8 mouse cellular contexts compared by ENCODE assay signal in the genomic region with DNA sequence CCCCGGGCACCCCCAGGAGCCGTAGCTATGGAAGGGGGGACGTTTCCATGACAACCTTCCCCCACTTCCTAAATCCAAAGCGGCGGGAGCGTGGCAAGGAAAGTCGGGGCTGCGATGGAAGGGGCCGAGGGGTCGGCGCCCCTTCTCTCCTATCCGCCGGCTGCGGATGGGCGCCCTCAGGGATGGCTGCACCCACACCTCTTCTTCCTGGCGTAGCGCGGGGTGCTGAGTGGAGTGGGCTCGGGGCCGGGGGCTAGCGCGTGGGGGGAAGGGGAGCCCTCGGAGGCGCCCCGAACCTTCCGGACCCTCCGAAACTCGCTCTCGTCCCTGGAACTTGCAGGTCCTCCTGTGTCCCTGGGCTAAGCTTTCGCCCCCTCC. TPM values are rescaled to one million over a fixed set of nuclear protein-coding genes. Genes with fewer than 3 reads are reported as not detected.
DNase-seq lines count a peak whose midpoint lies in the region; ATAC-seq lines count a peak whose summit lies in the region.

No protein-coding gene starts in this region.

- DNase-seq in frontal cortex, postnatal 14 days (ENCODE audit: low spot score in 2 of 2) = no peak
- DNase-seq in ovary, postnatal 14 days (ENCODE audit: low spot score) = peak; percentile 11
- DNase-seq in ovary, postnatal 36 days (ENCODE audit: low spot score) = no peak
- DNase-seq in left cerebral cortex, adult 9 months (ENCODE audit: low spot score in 2 of 2) = no peak
- no peak for DNase-seq in spleen, postnatal 10 days (ENCODE audit: low spot score in 2 of 2)

- H3K9me3 ChIP-seq in limb, embryonic 12.5 days = no peaks in the 10 kb centered on the region
- H3K9me3 ChIP-seq in stomach, embryonic 14.5 days (ENCODE audit: control insufficient read depth, low read depth, low read length) = no peaks in the 10 kb centered on the region

- peak overlapping the region; percentile 84 for H3K9ac ChIP-seq in limb, embryonic 12.5 days (replicated peaks)
- peak overlapping the region; percentile 61 for H3K9ac ChIP-seq in stomach, embryonic 14.5 days (replicated peaks; ENCODE audit: low read depth, low read length)

- no peaks in the 10 kb centered on the region for H3K36me3 ChIP-seq in limb, embryonic 12.5 days
- H3K36me3 ChIP-seq in stomach, embryonic 14.5 days (ENCODE audit: control insufficient read depth, insufficient read depth, low read length) = no peaks in the 10 kb centered on the region

- H3K27me3 ChIP-seq in limb, embryonic 12.5 days = peaks cover 26% of the 10 kb centered on the region
- no peaks in the 10 kb centered on the region for H3K27me3 ChIP-seq in stomach, embryonic 14.5 days (ENCODE audit: control insufficient read depth, insufficient read depth, low read length)

- H3K4me2 ChIP-seq in limb, embryonic 12.5 days = peak overlapping the region; percentile 96
- peak overlapping the region; percentile 98 for H3K4me2 ChIP-seq in stomach, embryonic 14.5 days (replicated peaks; ENCODE audit: low read depth, low read length)

- WGBS in limb, embryonic 12.5 days = 0% methylated on average over 30 of the region's 30 CpGs
- WGBS in stomach, embryonic 14.5 days = under 1% methylated on average over 27 of the region's 30 CpGs

- ATAC-seq in frontal cortex, adult (ENCODE audit: low TSS enrichment) = peak; percentile 1; the same call in 1 of the 2 replicates
- peak; percentile 57 for ATAC-seq in limb, embryonic 12.5 days (ENCODE audit: insufficient number of reproducible peaks, insufficient read depth, low FRiP score, low TSS enrichment, low read depth)
- peak; percentile 5; the same call in 1 of the 2 replicates for ATAC-seq in stomach, embryonic 14.5 days (ENCODE audit: insufficient number of reproducible peaks, insufficient read depth, low FRiP score, low read depth)

- peak overlapping the region; percentile 72 for H3K27ac ChIP-seq in limb, embryonic 12.5 days
- peak overlapping the region; percentile 17; the same call in 1 of the 2 replicates for H3K27ac ChIP-seq in stomach, embryonic 14.5 days (ENCODE audit: low read length)

- H3K4me1 ChIP-seq in limb, embryonic 12.5 days (replicated peaks) = peaks cover 22% of the 10 kb centered on the region
- H3K4me1 ChIP-seq in stomach, embryonic 14.5 days (ENCODE audit: control insufficient read depth, insufficient read depth, low read length) = peaks cover 18% of the 10 kb centered on the region; the same call in 1 of the 2 replicates

- peak overlapping the region; percentile 76 for H3K4me3 ChIP-seq in limb, embryonic 12.5 days (replicated peaks)
- H3K4me3 ChIP-seq in stomach, embryonic 14.5 days (ENCODE audit: low read depth, low read length) = peak overlapping the region; percentile 46

RNA-seq across cellular contexts. Expression of gene Cadm1, which starts 0.6 kb away (rescaled TPM):
- 46.5 and 46.6 TPM in 2 replicates for polyA plus RNA-seq in limb, embryonic 12.5 days (2016; fragmentation: Nextera tagmentation; extraction: Ambion mirVana)
- polyA plus RNA-seq in stomach, embryonic 14.5 days (2014; fragmentation: Nextera tagmentation; extraction: Ambion mirVana) = 70.5 and 74.6 TPM in 2 replicates

Comparison
In these comparisons a context has a peak if more than half of its experiments do, and no peak if none do; other contexts are left out.
1. ATAC-seq: peak in every context shown above with its lines; median percentile 57 in limb, embryonic 12.5 days; 5 in stomach, embryonic 14.5 days; 1 in frontal cortex, adult.